Mouse (Mus musculus) heart, postnatal 0 days (tissue): ENCODE measurements around the gene Kcnj10.

Experiments
- CTCF ChIP-seq: IDR thresholded peaks from 2 replicates; pipeline ENCODE4 v1.5.1; 2016; ENCODE audit warnings: antibody characterized with exemption, control low read depth, low read depth
- EP300 ChIP-seq: IDR thresholded peaks from 2 replicates; pipeline ENCODE4 v1.6.1; 2016; ENCODE audit warnings: antibody characterized with exemption, low read depth

GRCm38 (mm10) chr1:172308409-172308808 lies 32.6 kb upstream of the Kcnj10 start:
- TF ChIP-seq CTCF: no peak
- no peak for TF ChIP-seq EP300
